Mouse (Mus musculus): Measurements from ENCODE around the gene Cabcoco1.

DNA sequence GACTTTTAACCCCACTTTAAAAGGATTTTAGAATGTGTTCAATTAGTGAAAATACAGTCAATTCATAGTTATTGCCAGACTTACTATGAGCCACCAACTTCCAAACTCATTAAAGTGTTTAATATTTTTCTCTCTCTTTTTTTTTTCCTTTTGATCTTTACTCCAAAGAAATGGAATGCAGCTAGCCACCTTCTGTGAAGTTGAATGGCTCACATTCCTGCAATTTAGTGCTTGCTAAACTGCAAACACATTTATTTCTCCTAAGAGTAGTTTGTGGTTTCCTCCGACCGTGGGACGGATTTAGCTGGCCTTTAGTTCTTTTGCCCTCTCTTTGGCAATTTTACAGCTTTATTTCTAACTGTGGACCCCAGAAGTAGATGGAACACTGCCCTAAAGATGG, 1.4 kb upstream of the Cabcoco1 start:
- TF ChIP-seq ZNF384 (IDR thresholded peaks at IDR 0.05; ENCODE audit: low read depth, low read length) (no peak), HCFC1 (IDR thresholded peaks at IDR 0.05; ENCODE audit: borderline replicate concordance, insufficient read depth, low read length) (no peak)
